Mouse (Mus musculus): Measurements from ENCODE around the gene Mdfi.

Gene Mdfi

DNA sequence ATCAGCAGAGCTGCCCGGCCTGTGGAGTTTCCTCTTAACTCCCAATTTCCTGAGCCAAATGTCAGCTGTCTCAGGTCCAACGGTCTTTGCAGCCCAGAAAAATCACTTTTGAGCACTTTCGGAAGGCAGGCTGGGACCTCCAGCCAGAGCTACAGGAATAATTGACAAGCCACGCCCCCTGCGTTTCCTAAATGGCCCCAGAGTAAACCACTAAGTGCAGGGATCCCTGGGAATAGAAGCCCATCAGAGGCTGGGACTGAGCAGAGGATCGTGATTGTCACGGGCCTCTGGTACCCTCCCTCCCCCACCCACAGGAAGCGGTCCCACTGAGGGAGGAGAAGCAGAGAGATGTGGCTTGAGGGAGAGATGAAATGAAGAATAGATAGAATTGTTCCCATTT lies 31.7 kb downstream of the Mdfi start:
- no peak for DNase-seq (ENCODE audit: low spot score in 2 of 2)

DNA sequence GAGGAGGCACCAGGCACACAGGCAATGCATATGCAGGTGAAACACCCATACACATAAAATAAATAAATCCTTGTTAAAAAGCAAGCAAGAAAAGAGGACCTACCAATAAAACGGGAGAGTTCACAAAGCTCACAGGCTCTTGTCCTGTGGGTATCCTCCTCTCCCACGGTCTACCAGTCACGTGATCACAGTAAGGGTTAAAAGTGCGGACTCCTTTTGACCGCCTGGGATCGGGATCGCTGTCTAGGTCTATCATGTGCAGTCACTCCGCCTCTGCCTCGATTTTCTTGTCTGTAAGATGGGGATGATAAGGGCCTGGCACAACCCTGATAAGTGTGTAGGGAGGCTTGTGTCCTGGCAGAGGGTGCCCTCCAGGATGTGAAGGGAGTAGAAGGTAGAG lies 37.1 kb downstream of the Mdfi start:
- no peak for DNase-seq (ENCODE audit: low spot score in 2 of 2)

DNA sequence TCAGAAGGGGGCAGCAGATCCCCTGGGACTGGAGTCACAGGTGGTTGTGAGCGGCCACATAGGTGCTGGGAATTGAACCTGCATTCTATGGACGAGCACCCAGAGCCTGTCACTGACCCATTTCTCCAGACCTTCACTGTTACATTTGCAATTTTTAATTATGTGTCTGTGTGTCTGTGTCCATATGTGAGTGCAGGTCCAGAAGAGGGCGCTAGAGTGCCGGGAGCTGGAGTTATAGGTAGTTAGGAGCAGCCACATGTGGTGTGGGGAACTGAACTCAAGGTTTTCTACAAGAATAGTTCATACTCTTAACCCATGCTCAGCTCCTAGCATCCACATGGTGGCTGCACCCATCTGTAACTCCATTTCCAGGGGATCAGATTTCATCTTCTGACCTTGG lies 37.5 kb downstream of the Mdfi start:
- no peak for DNase-seq (ENCODE audit: low spot score in 2 of 2)

DNA sequence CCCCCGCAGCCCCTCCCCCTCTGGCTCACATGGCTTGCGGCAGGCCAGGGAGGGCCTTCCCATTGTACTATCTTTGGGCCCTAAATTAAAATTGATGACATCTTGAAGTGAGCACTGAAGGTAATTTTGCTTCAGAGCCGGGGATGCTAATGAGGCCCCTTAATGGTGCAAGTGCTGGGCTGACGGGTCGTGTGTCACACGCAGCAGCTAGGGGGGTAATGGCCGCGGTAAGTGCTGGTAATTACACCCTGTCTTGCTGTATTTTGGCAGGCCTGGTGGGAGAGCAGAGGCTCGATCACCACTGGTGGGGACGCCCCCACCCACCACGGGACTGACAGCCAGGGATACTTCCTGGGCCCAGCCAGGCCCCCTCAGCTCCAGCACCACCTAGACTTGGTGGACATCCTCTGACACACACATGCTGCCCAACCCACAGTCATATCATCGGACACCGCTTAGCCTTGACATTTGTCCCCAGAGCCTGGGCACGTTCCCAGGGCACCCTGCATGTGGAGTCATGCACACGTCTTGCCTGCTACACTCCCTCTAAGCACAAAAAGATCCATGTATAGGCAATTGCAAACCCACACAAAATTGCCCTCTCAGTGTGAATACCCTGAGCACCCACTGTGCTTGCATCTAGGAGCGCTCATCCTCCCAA lies 38.2 kb downstream of the Mdfi start:
- no peak for DNase-seq (ENCODE audit: low spot score in 2 of 2)

DNA sequence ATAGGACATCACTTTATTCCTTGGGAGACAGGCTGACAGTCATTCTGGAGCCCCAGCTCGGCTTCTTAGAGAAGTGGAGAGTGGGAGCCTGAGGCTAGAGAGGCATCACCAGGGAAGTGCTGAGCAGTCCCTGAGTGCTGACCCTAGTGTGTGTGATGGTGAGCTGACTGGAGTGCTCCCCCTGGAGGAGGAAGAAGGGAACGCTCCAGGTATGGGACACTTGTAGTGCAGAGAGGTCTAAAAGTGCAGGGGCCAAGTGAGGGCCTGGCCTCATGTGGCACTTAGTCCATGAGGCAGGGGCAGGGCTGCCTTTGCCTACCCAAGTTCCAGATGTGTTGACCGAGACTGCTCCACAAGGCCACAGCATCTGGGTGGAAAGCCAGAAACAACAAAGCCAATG lies 39.0 kb downstream of the Mdfi start:
- DNase-seq (ENCODE audit: low spot score in 2 of 2): peak; percentile 68 to 86

DNA sequence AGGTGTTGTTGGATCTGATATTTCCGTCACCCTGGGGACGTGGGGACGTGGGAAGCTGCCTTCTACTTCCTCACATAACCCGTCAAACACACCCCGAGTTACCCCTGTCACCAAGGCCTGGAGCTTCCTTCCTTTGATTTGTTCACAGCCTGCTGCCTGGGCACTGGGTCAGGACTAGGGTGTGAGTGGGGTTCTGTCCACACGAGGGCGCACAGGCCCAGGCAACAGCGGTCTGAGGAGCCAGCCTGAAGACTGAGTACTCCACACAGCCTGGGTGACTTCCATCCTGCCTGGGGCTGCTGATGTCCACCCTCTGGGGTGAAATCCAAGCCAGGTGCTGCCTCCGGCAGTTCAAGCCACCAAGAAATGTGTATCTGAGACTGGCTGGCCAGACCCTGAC lies 41.1 kb downstream of the Mdfi start:
- peak; percentile 82 to 93 for DNase-seq (ENCODE audit: low spot score in 2 of 2)

DNA sequence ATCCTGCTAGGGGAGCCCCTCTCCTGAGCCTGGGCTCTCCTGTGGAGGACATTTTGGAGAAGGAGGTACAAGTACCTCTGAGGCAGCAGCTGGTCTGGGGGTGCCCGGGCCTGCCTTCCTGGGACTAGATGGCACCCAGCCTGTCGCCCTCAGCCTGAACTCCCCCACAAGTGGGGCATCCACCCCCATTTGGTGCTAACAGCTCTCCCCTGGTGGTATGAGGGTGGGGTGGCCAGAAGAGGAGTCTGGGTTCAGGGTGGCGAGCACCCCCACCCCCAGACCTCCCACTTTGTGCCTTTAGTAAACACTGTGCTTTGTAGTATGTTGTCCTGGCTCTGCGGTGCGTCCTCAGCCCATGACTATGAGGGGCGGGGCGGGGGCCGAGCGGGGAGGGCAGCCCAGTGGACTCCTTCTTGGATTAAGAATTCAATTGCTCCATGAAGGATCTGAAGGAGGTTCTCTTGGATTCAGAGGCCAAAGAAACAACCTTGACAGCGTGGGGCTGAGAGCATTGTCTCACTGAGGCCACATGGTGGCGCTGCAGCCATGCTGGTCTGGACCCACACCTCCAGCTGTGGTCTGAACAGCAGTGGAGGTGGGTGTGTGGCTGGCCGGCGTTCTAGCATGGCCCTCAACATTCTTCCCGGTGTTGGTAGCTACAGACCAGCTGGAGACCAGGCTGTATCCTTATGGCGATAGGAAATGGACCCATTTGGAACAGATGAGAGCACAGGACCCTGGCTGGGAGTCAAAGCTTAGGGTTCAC lies 42.2 kb downstream of the Mdfi start:
- DNase-seq (ENCODE audit: low spot score in 2 of 2): peak; percentile 64 to 86

DNA sequence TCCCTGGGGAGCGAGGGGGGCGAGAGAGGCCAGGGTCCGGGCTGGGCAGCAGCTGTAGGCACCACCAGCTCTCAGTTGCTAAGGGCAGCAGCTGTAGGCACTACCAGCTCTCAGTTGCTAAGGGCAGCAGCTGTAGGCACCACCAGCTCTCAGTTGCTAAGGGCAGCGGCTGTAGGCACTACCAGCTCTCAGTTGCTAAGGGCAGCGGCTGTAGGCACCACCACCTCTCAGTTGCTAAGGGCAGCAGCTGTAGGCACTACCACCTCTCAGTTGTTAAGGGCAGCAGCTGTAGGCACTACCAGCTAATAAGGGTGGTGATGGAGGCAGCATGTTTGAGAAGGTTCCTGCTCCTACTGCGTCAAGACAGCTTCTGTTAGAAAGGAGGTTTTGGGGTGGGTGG lies 45.5 kb downstream of the Mdfi start:
- DNase-seq (ENCODE audit: low spot score in 2 of 2): no peak

DNA sequence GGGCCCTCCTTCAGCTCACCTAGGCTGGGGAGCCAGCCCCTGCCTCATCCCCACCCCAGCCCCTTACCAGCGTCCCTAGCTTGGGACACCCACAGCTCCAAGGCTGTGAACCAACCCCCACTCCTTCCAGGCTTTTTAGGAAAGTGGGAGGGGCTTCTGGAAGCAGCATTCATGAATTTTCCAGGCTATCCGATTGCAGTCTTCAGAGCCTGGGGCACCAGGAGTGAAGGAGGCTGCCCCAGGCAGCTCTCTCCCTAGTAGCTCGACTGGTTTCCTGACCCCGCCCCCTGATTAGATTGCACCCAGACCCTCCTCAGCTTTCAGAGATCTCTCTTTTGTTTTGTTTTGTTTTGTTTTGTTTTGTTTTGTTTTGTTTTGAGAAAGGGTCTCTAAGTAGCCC lies 46.2 kb downstream of the Mdfi start:
- no peak for DNase-seq (ENCODE audit: low spot score in 2 of 2)

DNA sequence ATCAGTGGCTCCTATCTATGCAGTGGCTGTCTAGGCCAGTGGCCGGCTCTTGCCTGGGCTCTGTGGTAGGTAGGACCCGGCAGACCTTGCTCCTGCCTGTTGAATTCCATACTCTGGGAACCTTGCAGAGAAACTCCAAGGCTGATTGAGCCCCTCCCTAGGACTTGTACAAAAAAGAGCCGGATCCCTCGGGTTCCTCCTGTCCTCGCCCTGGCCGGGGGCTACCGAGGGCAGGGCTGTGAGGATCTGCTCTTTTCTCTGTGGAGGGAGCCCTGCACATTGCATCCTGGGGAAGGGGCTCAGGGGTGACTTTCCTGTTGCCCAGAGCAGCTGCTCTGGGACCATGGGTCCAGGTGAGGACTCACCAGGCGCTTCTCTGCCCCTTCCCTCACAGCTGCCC lies 46.9 kb downstream of the Mdfi start:
- no peak for DNase-seq (ENCODE audit: low spot score in 2 of 2)

DNA sequence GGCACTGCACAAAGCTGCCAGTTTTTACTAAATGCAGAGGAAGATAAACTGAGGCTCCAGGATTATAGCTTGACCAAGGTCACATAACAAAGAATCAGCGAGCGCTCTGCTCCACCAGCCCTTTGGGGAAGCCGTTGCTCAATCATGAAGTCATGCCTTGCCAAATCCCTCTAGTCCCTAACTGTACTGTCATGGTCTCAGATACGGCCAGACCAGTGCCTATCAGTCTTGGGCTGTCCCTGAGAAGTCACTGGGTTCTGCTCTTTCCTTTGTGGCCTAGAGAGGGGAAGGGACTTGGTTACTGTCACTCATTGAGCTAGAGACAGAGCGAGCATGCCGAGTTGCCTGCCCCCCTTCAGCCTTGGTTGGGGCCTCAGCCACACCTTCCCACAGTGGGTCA lies 50.1 kb downstream of the Mdfi start:
- DNase-seq (ENCODE audit: low spot score in 2 of 2): no peak

DNA sequence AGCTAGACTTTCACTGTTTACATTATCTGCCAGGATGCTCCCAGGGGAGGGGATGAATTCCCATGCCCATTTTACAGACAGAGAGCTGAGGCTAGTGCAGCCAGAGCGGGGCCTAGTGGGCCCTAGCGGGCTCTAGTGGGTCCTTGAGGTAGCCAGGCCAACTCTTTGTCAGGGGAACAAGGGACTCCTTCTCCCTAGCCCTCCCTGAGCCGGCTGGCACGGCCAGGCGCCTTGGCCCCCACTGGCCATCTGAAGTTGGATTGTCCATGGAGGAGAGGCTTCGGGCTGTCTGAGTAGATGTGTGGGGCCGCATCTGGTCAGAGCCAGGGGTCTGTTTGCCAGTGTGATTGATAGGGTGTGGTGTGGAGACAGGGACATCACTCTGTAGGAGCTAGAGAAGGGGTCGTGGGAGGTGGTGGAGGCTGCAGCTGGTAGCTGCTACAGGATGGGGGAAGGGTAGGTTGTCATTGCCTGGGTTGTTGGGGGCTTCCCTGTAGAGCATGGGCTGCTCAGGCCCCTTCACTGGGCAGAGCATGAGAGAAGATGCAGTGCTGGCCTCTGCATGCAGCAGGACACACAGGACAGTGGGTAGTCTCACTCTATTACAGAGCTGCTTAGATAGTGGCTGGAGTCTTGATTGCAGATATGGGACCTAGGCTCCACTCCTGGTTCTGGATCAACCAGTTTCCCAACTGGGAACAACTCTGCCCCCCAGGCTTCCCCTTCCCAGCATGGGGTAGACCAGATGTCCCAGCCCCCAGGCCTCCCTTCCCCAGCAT lies 50.9 kb downstream of the Mdfi start:
- no peak for DNase-seq (ENCODE audit: low spot score in 2 of 2)

DNA sequence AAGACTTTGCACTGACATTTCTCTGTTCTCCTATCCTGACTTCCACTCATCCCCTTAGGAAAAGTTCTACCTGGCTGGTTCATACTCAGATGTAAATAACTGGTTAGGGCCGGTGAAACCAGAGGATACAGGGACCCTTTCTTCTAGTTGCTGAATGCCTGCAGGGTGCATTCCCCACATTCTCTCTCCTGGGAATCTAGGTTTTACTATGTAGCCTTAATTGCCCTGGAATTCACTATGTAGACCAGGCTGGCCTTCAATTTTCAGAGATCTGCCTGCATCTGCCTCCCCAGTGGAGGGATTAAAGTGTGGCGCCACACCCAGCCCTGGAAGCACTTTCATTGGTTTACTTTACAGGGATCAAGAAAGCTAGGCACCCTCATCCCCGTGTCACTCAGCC lies 52.0 kb downstream of the Mdfi start:
- no peak for DNase-seq (ENCODE audit: low spot score in 2 of 2)

DNA sequence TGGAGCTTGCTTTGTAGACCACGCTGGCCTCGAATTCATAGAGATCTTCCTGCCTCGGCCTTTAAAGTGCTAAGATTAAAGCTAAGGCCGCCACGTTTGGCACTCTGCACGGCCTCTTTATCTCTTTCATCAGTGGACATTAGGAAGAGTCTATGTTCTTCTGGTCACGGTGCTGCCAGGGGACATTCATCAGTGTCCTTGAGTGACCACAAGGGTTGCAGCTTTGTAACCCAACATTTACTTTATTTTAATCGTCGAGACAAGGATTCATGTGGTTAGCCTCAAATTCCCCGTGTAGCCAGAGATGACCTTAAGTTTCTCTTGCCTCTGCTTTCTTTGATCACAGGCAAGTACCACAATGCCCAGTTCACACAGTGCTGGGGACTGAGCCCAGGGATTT lies 54.0 kb downstream of the Mdfi start:
- DNase-seq (ENCODE audit: low spot score in 2 of 2): no peak

DNA sequence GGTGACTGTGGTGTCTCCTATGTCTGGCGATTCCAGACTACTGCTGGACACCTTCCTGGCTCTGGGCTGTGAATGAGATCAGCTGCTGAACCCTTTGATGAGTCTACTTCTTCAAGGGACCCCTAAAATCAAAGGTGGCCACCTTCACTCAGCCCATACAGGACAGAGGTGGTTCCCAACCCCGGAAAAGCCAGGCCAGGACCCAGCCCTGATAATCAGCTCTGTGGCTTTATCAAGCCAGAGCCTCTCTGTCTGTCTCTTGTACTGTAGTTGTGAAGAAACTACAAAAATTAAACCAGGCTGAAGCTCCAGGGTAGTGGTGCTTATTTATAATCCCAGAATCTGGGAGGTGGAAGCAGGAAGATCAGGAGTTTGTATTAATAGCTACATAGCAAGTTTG lies 57.4 kb downstream of the Mdfi start:
- no peak for DNase-seq (ENCODE audit: low spot score in 2 of 2)

DNA sequence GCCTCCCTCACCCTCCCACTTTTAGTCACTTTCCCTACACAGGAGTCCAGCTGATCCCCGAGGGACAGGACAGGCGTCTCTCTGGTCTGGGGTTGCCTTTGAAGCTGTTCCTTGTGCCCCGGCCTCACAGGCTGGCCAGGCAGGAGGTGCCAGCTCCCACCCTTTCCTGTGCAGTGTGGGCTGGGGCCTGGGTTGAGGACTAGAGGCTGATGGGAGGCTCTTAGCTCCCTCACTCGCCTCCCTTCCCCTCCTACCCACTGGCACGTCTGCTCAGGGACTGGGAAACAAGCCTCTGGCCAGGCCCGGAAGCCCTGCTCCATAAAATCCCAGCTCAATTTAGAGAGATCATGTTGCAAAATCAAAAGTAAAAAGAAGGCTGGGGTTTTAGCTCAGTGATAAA lies 60.9 kb downstream of the Mdfi start:
- no peak for DNase-seq (ENCODE audit: low spot score in 2 of 2)

DNA sequence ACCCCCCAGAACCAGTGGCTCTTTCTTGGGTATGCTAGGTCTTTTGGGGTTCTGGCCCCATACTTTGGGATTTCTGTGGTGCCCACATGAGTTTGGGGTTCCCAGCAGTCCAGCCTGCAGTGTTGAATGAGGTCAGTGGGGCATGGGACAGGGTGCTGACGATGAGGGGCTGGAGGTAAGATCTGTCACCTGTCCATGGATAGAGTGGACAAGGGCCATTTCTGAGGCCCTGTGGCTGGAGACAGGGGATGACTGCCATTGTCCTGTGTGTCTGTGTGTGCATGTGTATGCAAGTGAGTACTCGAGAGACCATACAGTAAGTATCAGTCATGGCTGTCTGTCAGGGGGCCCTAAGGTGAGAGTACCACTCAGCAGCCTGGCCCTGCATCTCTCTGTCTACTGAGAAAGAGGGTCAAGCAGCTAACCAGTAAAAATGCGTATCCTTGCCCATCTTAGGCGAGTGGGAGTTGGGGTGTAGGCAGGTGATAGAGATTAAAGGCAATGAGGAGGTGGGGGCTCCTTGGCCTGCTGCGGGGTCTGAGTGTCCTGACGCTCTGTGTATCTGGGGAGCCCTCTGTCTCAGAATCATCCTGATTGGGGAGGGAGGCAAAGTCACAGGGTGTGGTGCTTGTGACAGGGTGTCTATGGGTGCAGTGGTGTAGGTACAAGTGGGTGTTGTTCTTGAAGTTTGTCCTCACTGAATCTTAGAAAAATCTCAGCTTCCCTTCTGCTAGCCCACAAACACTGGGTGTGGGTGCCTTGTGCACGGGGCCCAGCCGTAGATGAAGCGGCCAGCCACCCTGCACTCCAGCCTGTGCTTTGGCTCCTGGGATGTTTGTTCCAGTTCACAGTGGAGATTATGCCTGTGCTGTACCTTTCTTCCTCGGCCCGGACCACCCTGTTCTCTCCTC lies 64.8 kb downstream of the Mdfi start:
- DNase-seq (ENCODE audit: low spot score in 2 of 2): no peak

DNA sequence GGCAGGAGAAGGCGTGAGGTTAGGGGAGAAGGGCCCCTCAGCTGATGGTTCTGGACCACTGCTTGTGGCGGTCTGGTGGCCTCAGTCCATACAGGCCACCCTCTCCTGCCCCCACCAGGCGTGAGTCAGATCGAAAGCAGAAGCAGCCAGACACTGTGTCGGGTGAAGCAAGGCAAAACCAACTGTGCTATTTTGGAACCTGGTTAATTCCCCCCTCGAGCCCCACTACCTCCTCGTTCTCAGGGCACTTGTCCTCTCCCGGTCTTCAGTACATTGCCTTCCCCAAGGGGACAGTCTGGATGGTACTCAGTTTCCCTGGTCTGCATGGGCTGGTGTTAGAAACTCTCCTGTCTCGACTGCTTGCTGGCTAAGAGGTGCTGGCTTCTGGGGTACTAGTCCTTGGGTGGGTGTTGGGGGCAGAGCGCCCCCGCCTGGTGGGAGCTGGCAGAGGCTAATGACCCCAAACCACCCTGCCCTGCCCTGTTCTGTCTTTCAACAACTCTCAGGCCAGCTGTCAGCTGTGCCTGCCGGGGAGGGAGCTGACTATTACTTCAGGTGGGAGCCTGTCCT lies 65.7 kb downstream of the Mdfi start:
- peak; percentile 77 to 86 for DNase-seq (ENCODE audit: low spot score in 2 of 2)

DNA sequence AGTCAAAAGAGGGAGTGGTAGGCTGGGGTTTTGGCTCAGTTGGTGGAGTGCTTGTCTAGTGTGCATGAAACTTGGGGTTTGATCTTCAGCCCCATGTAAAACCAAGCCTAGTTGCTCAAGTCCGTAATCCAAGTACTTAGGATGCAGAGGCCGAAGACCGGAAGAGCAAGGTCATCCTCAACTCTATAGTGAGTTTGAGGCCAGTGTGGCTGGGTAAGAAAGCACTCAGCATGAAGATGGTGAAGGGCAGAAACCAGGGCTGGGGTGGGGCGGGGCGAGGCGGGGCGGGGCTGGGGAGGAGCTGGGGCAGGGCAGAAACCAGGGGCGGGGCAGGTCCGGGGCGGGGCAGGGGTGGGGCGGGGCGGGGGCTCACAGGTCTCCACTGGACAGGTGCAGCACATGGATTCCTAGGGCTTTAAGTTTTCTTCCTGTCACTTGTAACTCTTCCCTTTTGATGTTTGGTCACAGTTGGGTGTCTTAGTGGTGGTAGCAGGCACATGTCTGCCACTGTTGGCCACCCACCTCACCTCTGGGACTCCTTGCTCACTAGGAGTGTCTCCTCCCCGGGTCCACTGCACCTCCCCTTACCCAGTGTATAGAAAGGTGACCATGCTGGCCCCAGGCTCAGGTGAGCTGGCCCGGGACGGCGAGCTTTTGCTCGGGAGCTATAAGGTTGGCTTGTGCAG lies 66.9 kb downstream of the Mdfi start:
- DNase-seq (ENCODE audit: low spot score in 2 of 2): no peak

DNA sequence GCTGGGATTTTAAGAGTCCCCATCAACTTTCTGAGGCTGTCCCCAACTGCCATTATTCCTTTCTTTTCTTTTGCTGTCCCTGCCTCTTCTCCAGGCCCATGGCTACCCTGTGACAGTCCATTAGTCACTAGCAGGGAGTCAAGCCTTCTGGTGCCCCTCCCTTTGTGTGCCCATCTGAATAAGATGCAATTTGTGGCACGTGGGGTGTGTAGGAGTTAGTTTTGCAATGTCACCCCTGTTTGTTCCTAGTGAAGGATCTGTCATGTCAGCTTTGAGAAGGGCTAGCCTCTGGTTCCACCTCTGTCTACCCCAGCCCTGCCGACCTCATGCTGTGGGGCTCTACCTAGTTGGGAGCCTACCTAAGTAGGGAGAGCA lies 67.4 kb downstream of the Mdfi start:
- no peak for DNase-seq (ENCODE audit: low spot score in 2 of 2)
